ENCODE assay signal across 8 mouse cellular contexts in genomic region chr11:64436412-64436727, GRCm38 (mm10). TPM values are rescaled to one million over a fixed set of nuclear protein-coding genes. Genes with fewer than 3 reads are reported as not detected.
A peak's percentile ranks its signal among the peaks of the same experiment; 100 is the strongest.
DNase-seq lines count a peak whose midpoint lies in the region; ATAC-seq and TF ChIP-seq lines count a peak whose summit lies in the region.

TSS of gene F930015N05Rik (minus strand) at chr11:64436653.

- peaks cover 13% of the 10 kb centered on the region for H3K27me3 ChIP-seq in spleen, adult 2 months (ENCODE audit: control insufficient read depth, insufficient read depth, low read length)
- peaks cover 23% of the 10 kb centered on the region for H3K27me3 ChIP-seq in limb, embryonic 13.5 days
- 0 out of 2 replicates have a peak, but pooled peaks cover 8% of the 10 kb centered on the region for H3K27me3 ChIP-seq in stomach, embryonic 15.5 days (replicated peaks)

- 3% methylated on average over 24 of the region's 24 CpGs for WGBS in spleen, adult 2 months
- WGBS in limb, embryonic 13.5 days, result 1% methylated on average over 23 of the region's 24 CpGs
- under 1% methylated on average over 24 of the region's 24 CpGs for WGBS in stomach, embryonic 15.5 days

- H3K27ac ChIP-seq in spleen, adult 2 months (ENCODE audit: insufficient read depth, low read length), result peak within 1 kb of the TSS; percentile 48
- peak within 1 kb of the TSS; percentile 91 for H3K27ac ChIP-seq in limb, embryonic 13.5 days
- H3K27ac ChIP-seq in stomach, embryonic 15.5 days, result peak within 1 kb of the TSS; percentile 78

- peaks cover 2% of the 10 kb centered on the region; the same call in 1 of the 2 replicates for H3K4me1 ChIP-seq in spleen, adult 2 months (ENCODE audit: control insufficient read depth, insufficient read depth, insufficient read length)
- peaks cover 23% of the 10 kb centered on the region for H3K4me1 ChIP-seq in limb, embryonic 13.5 days
- H3K4me1 ChIP-seq in stomach, embryonic 15.5 days, result peaks cover 7% of the 10 kb centered on the region; the same call in 1 of the 2 replicates

- TF ChIP-seq POLR2A in spleen, adult 2 months (IDR thresholded peaks at IDR 0.05; ENCODE audit: low read depth, low read length), result no peak

- TF ChIP-seq CTCF in spleen, adult 2 months (IDR thresholded peaks at IDR 0.05; ENCODE audit: extremely low read depth, insufficient read depth, insufficient read length, insufficient replicate concordance), result no peak

- no peak for DNase-seq in frontal cortex, postnatal 14 days (ENCODE audit: low spot score in 2 of 2)
- DNase-seq in spleen, adult 2 months (ENCODE audit: low read depth in 1 of 2, low spot score in 2 of 2), result no peak
- DNase-seq in spleen, adult 12 weeks (ENCODE audit: low spot score), result no peak
- DNase-seq in adrenal gland, adult 8-10 months, result no peak
- DNase-seq in ovary, postnatal 14 days (ENCODE audit: low spot score), result no peak

- H3K9ac ChIP-seq in limb, embryonic 13.5 days, result peak within 1 kb of the TSS; percentile 94
- peak within 1 kb of the TSS; percentile 60 for H3K9ac ChIP-seq in stomach, embryonic 15.5 days

- 0 out of 2 replicates have a peak, but pooled peaks have one; percentile 2 for ATAC-seq in frontal cortex, adult (ENCODE audit: low TSS enrichment)
- no peak for ATAC-seq in limb, embryonic 13.5 days (ENCODE audit: low FRiP score, low read depth)
- ATAC-seq in stomach, embryonic 15.5 days (ENCODE audit: insufficient read depth, low FRiP score, low read depth), result no peak

- no peaks in the 10 kb centered on the region for H3K9me3 ChIP-seq in limb, embryonic 13.5 days
- no peaks in the 10 kb centered on the region for H3K9me3 ChIP-seq in stomach, embryonic 15.5 days

- H3K4me3 ChIP-seq in spleen, adult 2 months (ENCODE audit: extremely low read depth, insufficient read depth, insufficient read length), result peak within 1 kb of the TSS; percentile 41
- H3K4me3 ChIP-seq in limb, embryonic 13.5 days, result peak within 1 kb of the TSS; percentile 73
- H3K4me3 ChIP-seq in stomach, embryonic 15.5 days (replicated peaks), result peak within 1 kb of the TSS; percentile 60

- H3K36me3 ChIP-seq in spleen, adult 2 months (ENCODE audit: control insufficient read depth, insufficient read depth, low read length), result no peaks in the 10 kb centered on the region
- H3K36me3 ChIP-seq in limb, embryonic 13.5 days, result no peaks in the 10 kb centered on the region
- H3K36me3 ChIP-seq in stomach, embryonic 15.5 days, result no peaks in the 10 kb centered on the region

- peak within 1 kb of the TSS; percentile 98 for H3K4me2 ChIP-seq in limb, embryonic 13.5 days (replicated peaks)
- peak within 1 kb of the TSS; percentile 96 for H3K4me2 ChIP-seq in stomach, embryonic 15.5 days

RNA-seq across cellular contexts. Expression of gene F930015N05Rik, which starts in this region (rescaled TPM):
- polyA plus RNA-seq in spleen, adult 2 months (2012; rRNA removed), result 1.2 and 1.6 TPM in 2 replicates
- 1.4 and 1.9 TPM in 2 replicates for polyA plus RNA-seq in limb, embryonic 13.5 days (2015; fragmentation: Nextera tagmentation; extraction: Ambion mirVana)
- polyA plus RNA-seq in stomach, embryonic 15.5 days (2015; fragmentation: Nextera tagmentation; extraction: Ambion mirVana), result 0.49 and 0.68 TPM in 2 replicates
- total RNA-seq in adrenal gland, adult 8-10 months (2022), result not detected
